Mouse (Mus musculus) left cerebral cortex, postnatal 4 days (tissue): ENCODE measurements around the gene Il1r1. TPM values are rescaled to one million over a fixed set of nuclear protein-coding genes. Genes with fewer than 3 reads are reported as not detected.

Experiments used
- DNase-seq: peaks from one replicate; pipeline ENCODE4 v3.0.0-alpha.2; 2022
- intact Hi-C: fragments of 180-260 bp; cut with DNase I; formaldehyde crosslinking; loops from one replicate; pipeline ENCODE4 v1.15.1; 2025
- total RNA-seq, 2 experiments: library from RNA; stranded (reverse); gene quantifications; 2 replicates each; pipeline ENCODE4 v1.2.3; 2021

The Il1r1 gene
- total RNA-seq, 2 experiments from 2014 or later = 1.2 to 1.4 TPM

DNA sequence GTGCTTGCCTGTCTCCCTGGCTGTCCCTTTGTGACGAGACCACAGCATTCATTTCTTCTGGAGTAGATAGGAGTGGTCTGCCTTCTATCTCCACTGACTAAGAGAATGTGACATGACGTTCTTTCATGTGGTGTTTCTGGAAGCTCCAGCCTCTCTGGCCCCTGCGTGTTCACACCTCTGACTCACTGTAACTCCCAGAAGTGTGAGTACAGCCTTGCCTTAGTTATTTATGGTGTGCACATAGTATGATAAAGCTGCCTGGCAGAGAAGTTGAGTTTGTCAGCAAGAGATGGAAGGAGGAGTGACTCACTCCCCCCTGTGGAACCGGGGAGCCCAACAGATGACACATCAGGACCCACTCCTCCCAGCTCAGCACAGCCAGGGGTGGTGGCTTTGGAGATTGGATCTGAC, 133.9 kb downstream of the Il1r1 start:
- intact Hi-C loops = no loop called here
- DNase-seq = no peak

DNA sequence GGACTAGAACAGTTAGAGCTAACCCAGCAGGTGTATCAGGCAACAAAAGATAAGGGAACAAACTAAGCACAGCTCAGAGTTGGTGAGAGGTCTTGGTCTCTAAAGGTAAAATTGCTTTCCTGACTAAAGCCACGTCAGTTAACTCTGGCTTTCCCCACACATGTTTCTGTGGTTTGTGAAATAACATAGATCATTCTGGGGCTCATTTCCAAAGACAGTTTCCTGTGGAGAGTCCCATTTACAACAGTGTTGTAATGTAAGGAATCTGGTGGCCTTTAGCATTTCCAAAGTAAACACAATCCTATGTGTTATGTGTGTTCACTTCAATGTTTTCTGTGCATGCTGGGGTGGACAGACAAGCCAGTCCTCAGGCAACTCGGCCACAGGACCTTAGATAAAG, 134.9 kb downstream of the Il1r1 start:
- DNase-seq = no peak
- intact Hi-C loops = loop anchor here (10.0 kb wide), 1 partner anchor 325 kb away; no protein-coding TSS in a partner anchor

DNA sequence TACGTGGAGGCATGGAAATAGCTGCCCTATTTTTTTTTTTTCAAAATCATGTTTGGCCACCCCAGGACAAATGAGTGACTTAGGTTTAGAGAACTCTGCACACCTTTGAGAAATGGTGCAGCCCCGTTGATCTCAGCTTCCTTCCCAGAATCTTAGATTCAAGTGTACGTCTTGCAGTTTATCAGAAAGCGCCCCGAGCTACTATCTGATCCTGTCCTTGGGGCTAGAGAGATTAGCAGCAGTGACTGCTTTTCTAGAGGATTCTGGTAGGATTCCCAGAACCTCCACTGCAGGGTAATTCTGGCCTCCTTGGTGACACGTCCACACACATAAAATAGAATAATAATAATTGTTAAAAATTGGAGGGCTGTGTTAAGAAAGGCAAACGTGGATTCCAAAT, 136.1 kb downstream of the Il1r1 start:
- intact Hi-C loops = loop anchor here (10.0 kb wide), 1 partner anchor 326 kb away; no protein-coding TSS in a partner anchor
- no peak for DNase-seq

DNA sequence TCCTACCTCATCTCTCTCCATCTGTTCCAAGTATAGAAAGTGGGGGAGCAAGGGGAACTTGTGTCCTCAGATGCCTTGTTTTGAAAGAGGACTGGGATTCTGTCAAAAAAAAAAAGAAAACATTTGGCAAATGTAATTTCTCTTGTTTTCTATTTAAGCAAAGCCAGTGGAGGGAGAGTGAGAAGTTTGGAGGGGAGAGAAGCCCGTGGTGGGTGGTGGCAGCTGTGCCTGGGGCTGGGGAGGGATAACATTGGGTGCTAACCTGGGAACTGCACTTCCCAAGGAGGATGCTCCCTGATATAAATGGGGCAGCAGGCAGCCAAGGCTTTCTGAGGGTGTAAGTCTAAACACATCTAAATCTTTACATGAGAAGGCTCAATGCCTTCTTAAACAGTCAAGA, 136.7 kb downstream of the Il1r1 start:
- intact Hi-C loops = loop anchor here (10.0 kb wide), 1 partner anchor 327 kb away; no protein-coding TSS in a partner anchor
- DNase-seq = no peak

DNA sequence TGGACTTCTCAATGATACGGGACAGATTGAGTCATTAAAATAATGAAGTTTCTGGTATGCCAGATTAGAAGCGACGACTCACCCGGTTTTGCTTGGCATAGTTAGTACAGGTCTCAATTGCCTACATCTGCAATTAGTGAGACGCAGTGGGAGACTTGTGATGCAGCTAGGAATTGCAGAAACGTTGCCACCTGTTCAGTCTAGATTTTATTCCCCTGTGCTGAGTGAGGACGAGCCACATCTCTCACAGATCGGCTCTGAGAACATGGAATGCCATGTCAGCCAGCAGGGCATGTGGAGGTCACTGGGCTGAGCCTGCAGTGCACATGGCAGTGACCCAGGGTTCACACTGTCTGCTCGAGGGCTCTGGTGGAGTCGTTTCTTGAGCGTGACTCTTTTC, 137.9 kb downstream of the Il1r1 start:
- DNase-seq = no peak
- intact Hi-C loops = loop anchor here (10.0 kb wide), 1 partner anchor 328 kb away; no protein-coding TSS in a partner anchor

Other genes with a start within 250 kb of the Il1r1 start
- gene Il1r2, start 151.0 kb upstream of the Il1r1 start, total RNA-seq = under 1 TPM; 0.36 to 0.64 TPM
- gene Il1rl2, start 99.5 kb downstream of the Il1r1 start, total RNA-seq = 1 to 10 TPM; 1.0 to 1.7 TPM
- under 1 TPM; 0.54 to 0.60 TPM for gene Il1rl1, start 204.5 kb downstream of the Il1r1 start, total RNA-seq
- gene Il18r1, start 240.5 kb downstream of the Il1r1 start, total RNA-seq = not detected